Comparison of ENCODE assay signal across 26 mouse cellular contexts in genomic region chr16:59039710-59040109, GRCm38 (mm10). TPM values are rescaled to one million over a fixed set of nuclear protein-coding genes. Genes with fewer than 3 reads are reported as not detected.
"Had no signal": no experiment of that assay in that cellular context is flagged by ENCODE, and none has a peak within 500 bp of the region (broad histone marks: within the 10 kb centered on the region; RNA-seq: fewer than 3 reads in every experiment).

TSS of gene Olfr187 (minus strand) at chr16:59039767.

- H3K9me3 ChIP-seq: limb, embryonic 10.5 days; limb, embryonic 13.5 days; liver, embryonic 15.5 days; midbrain, embryonic 12.5 days; midbrain, embryonic 15.5 days; neural tube, embryonic 12.5 days; neural tube, embryonic 15.5 days had no signal

- H3K4me3 ChIP-seq: limb, embryonic 10.5 days; limb, embryonic 13.5 days; liver, embryonic 12.5 days; liver, embryonic 15.5 days; midbrain, embryonic 12.5 days; midbrain, embryonic 15.5 days; neural tube, embryonic 12.5 days; neural tube, embryonic 15.5 days had no signal

- DNase-seq: kidney, adult 18-20 months; kidney, adult 9 months; kidney, postnatal 14 days; kidney, postnatal 4 days; liver; lung, adult 2 months; lung, postnatal 14 days; right cerebral cortex, adult 18-20 months; right cerebral cortex, postnatal 14 days; right cerebral cortex, postnatal 4 days; thymus, postnatal 25 days had no signal

- H3K27me3 ChIP-seq: limb, embryonic 13.5 days; liver, embryonic 12.5 days; liver, embryonic 15.5 days; midbrain, embryonic 12.5 days; midbrain, embryonic 15.5 days; neural tube, embryonic 12.5 days; neural tube, embryonic 15.5 days had no signal

- H3K4me2 ChIP-seq: limb, embryonic 13.5 days; liver, embryonic 12.5 days; liver, embryonic 15.5 days; midbrain, embryonic 12.5 days; midbrain, embryonic 15.5 days; neural tube, embryonic 12.5 days; neural tube, embryonic 15.5 days had no signal

- H3K27ac ChIP-seq: limb, embryonic 10.5 days; limb, embryonic 13.5 days; liver, embryonic 12.5 days; liver, embryonic 15.5 days; macrophage; midbrain, embryonic 12.5 days; midbrain, embryonic 15.5 days; neural tube, embryonic 12.5 days; neural tube, embryonic 15.5 days had no signal

- H3K36me3 ChIP-seq: limb, embryonic 10.5 days; limb, embryonic 13.5 days; liver, embryonic 12.5 days; liver, embryonic 15.5 days; midbrain, embryonic 12.5 days; midbrain, embryonic 15.5 days; neural tube, embryonic 12.5 days; neural tube, embryonic 15.5 days had no signal

- H3K4me1 ChIP-seq: limb, embryonic 10.5 days; limb, embryonic 13.5 days; liver, embryonic 12.5 days; liver, embryonic 15.5 days; midbrain, embryonic 12.5 days; midbrain, embryonic 15.5 days; neural tube, embryonic 12.5 days; neural tube, embryonic 15.5 days had no signal

- H3K9ac ChIP-seq: limb, embryonic 13.5 days; liver, embryonic 12.5 days; liver, embryonic 15.5 days; midbrain, embryonic 12.5 days; midbrain, embryonic 15.5 days; neural tube, embryonic 12.5 days; neural tube, embryonic 15.5 days had no signal

- ATAC-seq: liver, embryonic 12.5 days; midbrain, embryonic 15.5 days had no signal

RNA-seq across cellular contexts. Expression of gene Olfr187, which starts in this region (rescaled TPM):
- total RNA-seq: layer of hippocampus, adult 18-20 months; layer of hippocampus, postnatal 14 days; left cerebral cortex, postnatal 25 days; megakaryocyte, adult 5-6 weeks had no signal
- polyA plus RNA-seq: kidney, embryonic 16.5 days; limb, embryonic 10.5 days; limb, embryonic 13.5 days; liver, embryonic 12.5 days; liver, embryonic 15.5 days; lung, adult 2 months; macrophage; midbrain, embryonic 12.5 days; midbrain, embryonic 15.5 days; neural tube, embryonic 12.5 days; neural tube, embryonic 15.5 days; thymus, postnatal 0 days had no signal
